Mouse (Mus musculus) cortical plate, adult 2 months (tissue): ENCODE measurements around the gene Uggt2.

Experiments
- CTCF ChIP-seq: fragments of 200-500 bp; IDR thresholded peaks from 2 replicates; pipeline ENCODE4 v1.5.1; 2011; ENCODE audit warnings: mild to moderate bottlenecking, control low read depth, low read length; ENCODE audit not compliant: insufficient read depth; ENCODE audit errors: extremely low read depth
- POLR2A ChIP-seq: fragments of 200-500 bp; IDR thresholded peaks from 2 replicates; pipeline ENCODE4 v1.6.1; 2011; ENCODE audit warnings: mild to moderate bottlenecking, low read length, control low read depth; ENCODE audit not compliant: insufficient read depth; ENCODE audit errors: extremely low read depth

GRCm38 (mm10) chr14:119012607-119013431 lies 86.4 kb downstream of the Uggt2 start:
- no peak for TF ChIP-seq CTCF
- peak; percentile 87; the same call in 1 of the 2 replicates for TF ChIP-seq POLR2A
